Mouse (Mus musculus) heart, postnatal 36 days (tissue): ENCODE measurements around the gene Slc25a21. TPM values are rescaled to one million over a fixed set of nuclear protein-coding genes. Genes with fewer than 3 reads are reported as not detected.

Experiments used
- DNase-seq, 2 experiments: peaks; one replicate each; pipeline ENCODE4 v3.0.0; 2021 to 2022
- intact Hi-C: fragments of 180-260 bp; cut with DNase I; formaldehyde crosslinking; loops from one replicate; pipeline ENCODE4 v1.15.1; 2025
- total RNA-seq, 2 experiments: library from RNA; stranded (reverse); gene quantifications; 2 replicates each; pipeline ENCODE4 v1.2.3; 2021

Slc25a21 gene
- total RNA-seq, 2 experiments from 2014 or later: 0.42 to 0.81 TPM

DNA sequence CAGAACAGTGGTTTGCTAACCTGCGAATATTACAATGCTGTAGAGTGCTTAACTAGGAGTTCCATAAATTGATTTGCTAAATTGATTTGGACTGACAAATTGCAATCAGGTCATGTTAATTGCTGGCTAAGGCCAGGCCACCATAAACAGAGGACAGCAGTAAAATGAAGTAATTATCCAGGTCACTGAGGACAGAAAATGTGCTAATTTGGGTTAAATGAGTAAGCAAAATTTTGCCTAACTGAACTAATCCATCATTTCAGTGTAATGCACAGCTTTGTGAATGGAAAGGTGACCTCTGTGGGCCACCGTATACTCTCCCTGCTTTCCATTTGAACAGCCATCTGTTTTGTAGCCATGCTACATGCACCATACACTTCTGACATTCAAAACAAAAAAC lies 124.7 kb downstream of the Slc25a21 start:
- DNase-seq: no peak
- intact Hi-C loops: no loop called here

DNA sequence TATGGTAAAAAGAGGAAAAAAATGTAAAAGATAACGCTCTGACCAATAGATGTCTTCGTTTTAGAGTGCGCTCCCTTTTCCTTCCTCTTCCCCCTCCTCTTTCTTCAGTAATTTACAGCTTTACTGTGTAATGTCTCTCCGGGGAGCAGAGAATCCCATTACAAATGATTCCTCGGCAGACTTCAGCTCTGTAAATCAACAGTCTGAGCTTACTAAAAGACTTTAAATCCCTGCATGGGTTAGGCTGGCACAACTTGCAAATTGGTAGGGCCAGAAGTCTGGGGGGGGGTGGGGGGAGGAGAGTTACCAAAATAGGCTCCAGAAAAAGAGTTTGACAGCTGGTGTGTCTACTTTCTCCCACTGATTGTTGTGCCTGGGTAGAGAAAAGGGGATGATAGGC lies 128.7 kb downstream of the Slc25a21 start:
- DNase-seq: no peak
- intact Hi-C loops: no loop called here

DNA sequence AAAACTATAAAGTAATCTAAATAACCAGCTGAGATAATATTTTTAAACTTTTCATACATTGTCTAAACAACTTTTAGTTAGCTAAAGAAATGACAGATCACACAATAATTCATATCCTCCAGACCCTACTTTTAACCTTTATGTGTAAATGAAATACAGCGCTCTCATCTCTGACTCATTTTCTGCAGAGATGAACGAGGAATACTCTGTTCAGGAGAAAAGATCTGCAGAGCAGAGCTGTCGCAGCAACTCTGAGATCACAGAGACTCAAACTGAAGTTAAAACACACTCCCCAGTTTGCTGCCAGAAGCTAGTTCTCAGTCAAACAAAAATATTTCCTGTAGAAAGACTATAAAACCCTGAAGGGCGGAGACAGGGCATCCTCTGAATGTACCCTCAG lies 177.5 kb downstream of the Slc25a21 start:
- intact Hi-C loops: no loop called here
- DNase-seq: no peak

DNA sequence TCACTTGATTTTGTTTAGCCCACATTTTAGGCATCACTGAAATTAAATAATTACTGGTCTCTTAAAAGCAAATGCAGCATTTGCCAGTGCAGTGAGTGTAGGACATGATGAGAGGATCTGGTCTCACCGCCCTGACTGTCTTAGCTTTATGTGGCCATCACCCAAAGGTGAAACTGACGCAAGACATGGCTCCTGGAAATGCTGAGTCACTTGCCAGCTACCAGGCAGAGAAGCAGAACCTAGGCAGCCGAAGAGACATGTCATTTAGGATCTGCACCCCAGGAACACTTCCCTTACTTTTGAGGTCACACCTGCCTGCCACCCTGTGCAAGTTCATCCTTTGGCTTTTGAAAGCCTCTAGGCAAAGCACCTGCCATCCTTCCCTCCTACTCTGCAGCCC lies 180.4 kb downstream of the Slc25a21 start:
- intact Hi-C loops: no loop called here

DNA sequence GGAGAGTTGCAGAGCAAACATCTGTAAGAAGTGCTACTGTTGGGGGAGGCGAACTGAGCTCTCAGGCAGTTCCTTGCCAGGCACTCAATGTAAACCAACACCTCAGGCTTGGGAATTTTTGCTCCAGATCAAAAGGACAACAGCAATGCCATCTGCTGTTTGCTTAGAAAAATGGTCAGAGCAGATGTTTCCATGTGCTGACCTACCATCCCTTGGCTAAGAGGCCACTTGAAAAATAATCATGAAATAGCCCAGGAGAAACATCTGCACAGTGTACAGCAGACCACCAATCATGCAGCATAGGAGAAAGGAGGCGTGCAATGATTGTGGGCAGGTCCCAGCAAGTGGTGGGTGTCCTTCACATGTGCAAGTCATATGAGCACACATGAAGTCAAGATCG lies 180.9 kb downstream of the Slc25a21 start:
- intact Hi-C loops: no loop called here
- DNase-seq: no peak

More for the DNA sequence above, 180.4 kb downstream of the Slc25a21 start:
- DNase-seq: no peak

DNA sequence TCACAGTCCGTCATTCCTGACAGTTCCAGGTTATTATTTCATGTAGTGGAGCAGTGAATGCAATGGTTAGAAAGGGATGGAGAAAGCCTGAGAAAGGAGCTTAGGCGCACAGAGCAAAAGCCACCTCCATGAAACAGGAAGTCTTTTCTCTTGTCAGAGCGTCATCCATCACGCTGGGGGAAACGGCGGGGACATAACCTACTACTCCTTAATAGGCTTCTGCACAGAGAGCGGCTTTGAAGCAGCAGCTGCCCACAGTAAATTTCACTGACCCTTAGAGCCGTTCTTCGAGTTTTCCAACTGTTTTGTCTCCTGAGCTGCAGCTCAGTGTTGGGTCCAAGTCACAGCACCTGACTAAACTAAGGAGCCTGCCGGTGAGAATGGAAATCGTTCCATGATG lies 188.3 kb downstream of the Slc25a21 start:
- intact Hi-C loops: no loop called here
- no peak for DNase-seq

DNA sequence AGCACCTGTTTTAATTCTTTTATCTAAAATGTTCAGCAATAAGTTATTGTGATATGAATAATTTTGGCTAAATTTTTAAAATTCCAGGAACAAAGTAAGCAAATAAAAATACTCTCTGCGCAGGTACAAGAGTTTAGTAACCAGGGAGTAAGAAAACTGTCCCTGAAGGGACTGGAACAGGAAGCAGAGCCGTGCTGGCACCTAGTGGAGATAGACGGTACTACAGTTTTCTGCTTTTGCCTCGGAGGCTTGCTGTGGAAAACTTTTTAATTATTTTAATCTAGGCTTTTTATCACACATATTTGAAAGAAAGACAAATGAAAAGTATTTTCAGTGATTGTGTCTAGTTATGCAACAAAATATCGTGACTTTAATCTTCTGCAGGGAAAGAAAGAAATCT lies 211.2 kb downstream of the Slc25a21 start:
- intact Hi-C loops: loop anchor here (5.0 kb wide), 3 partner anchors 196 to 929 kb away; no protein-coding TSS in a partner anchor
- DNase-seq: peak; percentile 34 to 61

DNA sequence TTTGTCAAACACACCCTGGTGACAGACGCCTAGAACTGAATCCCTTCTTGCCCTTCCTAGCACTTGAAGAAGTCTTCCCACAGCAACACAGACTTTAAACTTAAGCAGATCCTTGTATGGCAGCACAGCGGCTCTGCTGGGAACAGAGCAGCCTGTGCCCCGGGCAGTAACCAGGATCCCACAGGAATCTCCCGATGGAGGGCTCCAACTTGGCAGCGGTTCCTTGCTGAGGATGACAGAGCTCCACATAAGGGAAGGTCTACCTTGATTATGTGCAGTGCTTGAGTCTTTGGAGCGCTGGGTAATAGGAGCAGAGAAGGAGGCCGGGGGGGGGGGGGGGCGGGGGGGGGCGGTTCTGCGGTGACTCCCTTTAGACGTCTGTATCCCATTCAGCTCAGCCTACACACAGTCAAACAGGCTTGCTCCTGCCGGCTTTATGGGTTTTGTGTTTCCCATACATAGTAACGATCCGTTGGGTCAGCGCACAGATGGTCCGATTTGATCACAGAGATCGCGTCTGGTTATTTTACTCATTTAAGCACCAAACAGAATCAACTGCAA lies 215.1 kb downstream of the Slc25a21 start:
- no peak for DNase-seq
- intact Hi-C loops: no loop called here

DNA sequence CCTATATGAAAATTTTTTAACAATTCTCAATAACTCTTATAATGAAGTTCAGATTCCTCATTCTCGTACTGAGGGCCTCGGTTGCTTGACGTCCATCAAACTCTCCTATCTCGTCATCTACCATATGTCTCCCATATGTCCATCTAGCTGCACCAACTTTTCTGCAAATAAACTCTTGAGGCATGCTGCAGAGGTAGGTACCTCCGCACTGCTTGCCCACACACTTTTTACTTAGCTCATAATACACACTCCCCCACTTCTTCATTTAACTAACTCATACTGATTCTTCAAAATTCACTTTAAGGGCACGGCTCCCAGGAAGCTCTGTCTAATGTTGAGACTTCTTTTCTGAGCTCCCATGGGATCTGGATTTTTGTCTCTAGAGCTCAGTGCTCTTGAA lies 222.0 kb downstream of the Slc25a21 start:
- DNase-seq: no peak
- intact Hi-C loops: no loop called here

DNA sequence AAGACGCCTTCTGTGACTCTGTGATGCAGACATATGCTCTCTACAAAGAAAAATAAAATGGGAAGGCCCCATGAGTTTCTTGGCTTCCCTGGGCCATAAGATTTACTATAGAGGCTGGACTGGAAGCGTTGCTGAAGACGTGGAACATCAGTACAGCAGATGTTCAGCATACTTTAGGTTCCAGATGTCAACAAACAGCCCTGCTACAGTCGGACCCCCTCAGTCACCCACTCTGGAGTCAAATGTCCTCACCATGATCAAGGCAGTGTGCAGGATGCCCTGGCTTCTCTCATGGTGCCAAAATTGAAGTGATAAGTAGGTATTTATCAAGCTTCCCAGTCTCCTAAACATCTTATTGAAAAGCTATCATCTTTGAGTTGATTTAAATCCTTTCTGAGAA lies 234.0 kb downstream of the Slc25a21 start:
- DNase-seq: no peak
- intact Hi-C loops: no loop called here

DNA sequence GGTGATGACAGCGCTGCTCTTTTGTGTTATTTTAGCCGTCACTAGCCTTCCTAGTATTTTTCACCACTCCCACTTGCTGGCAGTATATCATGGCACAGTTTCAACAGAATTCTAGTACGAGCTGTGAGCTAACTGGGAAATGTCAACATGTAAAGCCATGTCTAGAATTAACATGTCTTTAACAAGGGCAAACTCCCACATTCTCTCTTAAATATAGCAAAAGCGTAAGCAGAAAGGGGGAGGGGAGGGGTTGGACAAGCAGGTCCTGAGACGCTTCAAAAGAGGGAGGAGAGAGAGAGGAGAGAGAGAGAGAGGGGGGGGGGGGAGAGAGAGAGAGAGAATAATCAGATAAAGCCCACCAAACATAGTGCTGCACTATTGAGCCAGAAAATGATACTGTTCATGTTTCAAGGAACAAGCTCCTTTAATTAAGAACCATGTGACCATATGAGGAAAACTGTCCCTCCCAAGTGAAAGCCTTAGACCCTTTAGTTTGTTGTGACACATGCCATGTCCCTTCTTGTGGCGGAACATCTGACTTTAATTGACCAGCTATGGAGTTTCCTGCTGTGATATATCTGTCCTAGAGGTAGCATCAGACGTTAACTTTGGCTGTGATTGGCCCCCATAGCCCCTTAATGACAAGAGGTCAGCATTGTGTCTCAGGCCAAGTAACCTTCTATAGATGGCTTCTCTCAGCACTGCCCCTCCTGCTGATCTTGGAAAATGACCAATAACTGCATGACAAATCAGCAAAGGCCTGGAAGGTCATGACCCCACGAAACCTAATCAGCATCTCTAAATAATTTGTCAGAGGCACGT lies 237.8 kb downstream of the Slc25a21 start:
- no peak for DNase-seq
- intact Hi-C loops: no loop called here

DNA sequence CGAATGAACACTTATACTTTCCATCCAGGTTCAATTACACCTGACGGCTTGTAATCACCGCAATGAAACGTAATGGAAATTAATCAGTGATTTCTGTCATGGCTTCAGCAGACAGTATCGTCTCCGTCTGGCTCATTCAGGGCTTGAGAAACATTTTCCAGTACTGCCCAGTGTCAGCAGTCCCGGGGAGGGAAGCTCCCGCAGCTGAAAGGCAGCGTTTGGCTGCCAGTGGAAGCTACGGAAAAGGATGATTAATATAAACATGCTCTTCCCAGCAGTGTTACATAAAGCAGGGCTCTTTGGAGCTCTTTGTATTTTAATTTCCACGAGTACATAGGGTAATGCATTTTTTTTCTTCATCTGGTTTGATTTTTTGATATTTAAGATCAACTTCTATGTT lies 239.0 kb downstream of the Slc25a21 start:
- intact Hi-C loops: no loop called here
- no peak for DNase-seq

DNA sequence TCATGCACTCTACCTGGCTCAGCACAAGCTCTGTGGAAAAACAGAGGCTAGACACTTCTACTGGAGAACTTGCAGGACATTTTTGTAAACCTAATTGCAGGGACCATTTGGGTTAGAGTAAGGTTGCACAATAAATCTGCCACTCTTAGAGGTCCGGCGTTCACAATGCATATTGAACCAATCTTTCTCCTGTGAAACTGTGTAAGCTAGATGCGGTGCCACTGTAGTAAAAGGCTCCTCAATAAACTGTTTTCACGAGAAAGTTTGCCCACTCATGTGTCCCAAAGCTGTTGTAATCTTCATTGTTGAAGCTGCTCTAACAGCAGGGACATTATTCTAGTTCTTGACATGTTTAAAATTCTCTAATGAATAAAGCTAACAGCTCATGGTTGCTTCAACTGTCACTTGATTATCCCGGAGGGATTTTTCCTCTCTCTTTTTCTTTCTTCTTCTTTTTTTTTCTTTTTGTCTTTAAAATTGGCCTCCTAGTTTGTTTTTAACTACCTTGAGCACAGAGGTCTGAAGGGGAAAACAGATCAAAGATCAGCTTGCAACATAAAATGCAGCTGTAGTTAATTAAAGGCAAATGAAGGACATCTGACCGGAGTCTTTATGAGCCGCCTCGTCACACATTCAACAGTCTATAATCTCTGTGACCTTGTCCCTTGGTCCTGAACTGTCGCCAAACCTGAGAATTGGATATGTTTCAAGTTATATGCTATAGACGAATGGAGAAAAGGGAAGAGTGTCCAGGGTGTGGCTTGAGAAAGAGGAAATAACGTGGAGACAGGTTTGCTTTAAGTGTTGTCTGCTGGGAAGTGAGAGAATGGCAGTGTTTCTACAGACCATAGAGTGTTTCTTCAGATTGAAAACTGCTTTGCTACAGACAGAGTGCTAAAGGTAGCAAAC lies 245.3 kb downstream of the Slc25a21 start:
- no peak for DNase-seq
- intact Hi-C loops: no loop called here

DNA sequence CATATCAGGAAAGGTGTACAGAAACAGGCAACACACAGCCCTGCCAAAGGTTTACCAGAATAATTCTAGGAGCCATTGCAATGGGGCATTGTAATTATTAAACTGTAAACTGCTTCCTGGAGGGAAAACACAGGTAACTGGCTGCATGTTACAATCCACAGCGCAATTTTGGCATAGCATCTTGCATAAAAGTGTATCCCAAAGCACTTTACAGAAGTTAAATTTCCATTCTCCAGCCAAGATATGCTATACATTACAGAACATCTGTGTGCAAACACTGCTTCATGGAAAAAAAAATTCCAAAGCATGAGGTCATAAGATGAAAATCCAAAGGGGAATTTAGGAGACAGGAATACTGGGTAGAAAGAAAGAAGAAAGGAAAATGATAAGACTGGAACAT lies 253.0 kb downstream of the Slc25a21 start:
- intact Hi-C loops: no loop called here
- DNase-seq: no peak

DNA sequence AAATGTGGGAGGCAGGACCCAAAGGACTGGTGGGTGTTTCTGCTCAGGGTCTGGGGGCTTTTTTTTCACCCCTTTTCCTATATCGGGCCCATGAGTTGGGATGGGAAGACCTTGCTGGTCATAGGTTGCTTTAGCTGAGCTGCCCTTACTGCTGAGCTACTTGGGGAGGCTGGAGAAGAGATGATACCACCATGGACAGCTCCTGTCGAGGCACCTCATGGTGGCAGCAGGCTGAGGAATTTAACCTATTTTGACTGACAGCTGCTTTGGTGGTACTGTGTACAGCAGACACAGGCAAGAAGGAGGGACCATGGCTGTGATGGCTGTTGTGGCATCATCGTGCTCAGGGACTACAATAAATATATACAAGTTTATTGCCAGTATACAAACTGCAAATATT lies 256.4 kb downstream of the Slc25a21 start:
- DNase-seq: no peak
- intact Hi-C loops: no loop called here

DNA sequence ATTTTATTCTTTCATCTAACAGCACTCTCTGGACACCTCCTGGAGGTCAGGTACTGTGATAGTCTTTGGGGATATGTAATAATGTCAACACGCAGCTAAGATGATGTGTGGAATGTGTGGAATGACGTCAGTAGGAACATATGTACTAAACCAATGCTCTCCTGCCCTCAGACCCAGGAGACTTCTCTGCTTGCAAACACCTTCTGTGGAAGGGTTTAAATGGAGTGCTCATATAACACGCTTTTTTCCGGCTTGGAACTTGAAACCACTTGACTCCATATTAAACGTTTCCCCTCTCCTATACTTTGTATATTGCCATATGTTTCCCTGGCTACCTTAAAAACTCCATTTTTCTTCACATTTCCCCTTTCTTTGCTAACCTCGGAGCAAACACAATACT lies 279.1 kb downstream of the Slc25a21 start:
- intact Hi-C loops: no loop called here
- DNase-seq: no peak

DNA sequence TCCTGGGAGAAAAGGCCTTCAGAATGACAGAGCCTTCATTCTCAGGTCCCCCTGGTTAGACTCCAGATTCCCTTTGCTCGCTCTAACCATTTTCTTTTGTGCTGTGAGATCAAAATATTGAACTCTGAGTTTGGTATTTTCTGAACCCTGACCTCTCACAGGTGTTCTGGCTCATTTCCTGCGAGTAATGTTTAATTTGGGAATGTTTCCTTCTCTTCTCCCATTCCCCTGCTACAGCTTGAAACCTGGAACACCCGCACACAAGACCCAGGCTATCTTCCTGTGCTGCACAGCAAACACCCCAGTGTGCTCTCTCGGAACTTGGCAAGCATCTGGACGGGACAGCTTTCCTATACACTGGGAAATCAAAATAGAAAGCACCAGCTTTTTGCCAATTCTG lies 290.8 kb downstream of the Slc25a21 start:
- no peak for DNase-seq
- intact Hi-C loops: no loop called here

DNA sequence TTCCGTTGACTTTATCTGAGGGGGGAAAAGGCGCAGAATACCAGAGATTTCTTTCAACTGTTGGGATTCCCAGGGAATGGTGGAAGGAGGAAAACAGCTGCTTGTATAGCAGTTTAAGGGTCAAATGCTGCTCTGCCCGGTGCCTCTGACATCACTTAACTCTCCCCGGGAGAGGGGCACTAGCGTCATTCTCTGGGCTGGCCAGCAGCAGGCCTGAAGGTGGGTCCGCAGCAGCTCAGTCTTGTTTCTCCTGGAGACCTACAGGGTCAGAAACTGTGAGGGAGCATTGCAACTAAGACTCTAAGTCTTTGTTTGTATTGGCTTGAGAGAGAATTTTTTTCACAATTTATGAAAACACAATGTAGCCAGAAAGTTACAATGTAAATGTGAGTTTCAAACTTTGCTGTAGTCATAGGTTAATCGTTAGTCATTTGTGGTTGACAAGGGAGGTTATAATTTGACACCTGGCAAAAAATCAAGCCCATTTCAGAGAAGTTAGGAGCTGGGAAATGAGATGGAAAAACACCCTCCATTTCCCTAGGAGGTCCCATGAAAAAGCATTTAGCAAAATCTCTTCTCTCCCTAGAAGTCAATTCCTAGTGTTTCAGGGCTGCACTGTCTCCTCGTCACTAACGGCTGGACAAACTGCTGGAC lies 291.5 kb downstream of the Slc25a21 start:
- no peak for DNase-seq
- intact Hi-C loops: no loop called here

DNA sequence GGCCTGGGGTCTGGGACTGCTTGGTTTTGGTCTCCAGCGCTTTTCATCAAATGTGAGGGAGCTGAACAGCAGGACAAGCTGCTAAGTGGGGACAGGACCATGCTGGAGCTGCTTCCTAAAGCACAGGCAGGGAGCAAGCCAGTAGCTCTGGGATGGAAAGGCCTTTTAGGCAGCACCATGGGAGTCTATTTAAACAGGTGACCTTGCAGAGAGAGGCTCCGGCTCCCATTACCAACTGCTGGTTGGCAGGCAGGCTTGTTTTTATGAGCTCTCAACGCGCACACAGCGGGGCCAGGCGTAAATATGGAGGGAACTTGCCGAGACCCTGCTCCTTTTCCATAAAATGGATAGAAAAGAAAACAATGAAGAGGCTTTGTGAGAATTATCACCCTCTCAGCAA lies 292.1 kb downstream of the Slc25a21 start:
- intact Hi-C loops: no loop called here
- DNase-seq: no peak

DNA sequence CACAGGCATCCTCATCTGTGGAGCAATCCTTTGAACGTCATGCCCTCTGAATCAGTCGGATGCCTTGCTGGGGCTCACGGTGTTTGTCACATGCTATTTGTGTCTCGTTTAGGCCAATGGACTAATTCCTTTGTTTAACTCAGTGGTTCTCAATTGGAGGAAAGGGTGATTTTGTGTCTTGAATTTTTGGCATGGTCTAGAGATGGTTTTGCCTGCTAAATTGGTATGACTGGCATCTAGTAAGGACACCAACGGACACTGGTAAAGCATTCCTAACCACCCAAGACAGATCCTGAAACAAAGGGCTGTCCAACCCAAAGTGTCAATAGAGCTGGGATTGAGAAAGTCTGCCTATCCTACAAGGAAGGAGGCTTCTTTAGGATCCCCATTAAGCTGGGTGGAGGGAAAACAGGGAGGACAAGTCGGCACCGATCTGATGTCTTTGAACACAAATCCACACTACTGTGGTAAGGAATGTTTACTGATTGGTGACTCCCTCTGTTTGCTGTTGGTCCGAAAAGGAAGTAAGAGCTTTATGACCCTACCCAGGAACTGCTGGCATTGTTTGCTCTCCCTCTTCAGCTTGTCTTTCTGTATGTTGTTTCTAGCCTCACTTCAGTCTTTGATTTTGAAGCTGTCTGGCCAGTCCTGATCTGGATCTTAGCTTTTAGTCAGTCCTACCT lies 294.4 kb downstream of the Slc25a21 start:
- intact Hi-C loops: no loop called here
- no peak for DNase-seq
